Mouse (Mus musculus) neural tube, embryonic 11.5 days (tissue): ENCODE results near the gene Lyrm4. TPM values are rescaled to one million over a fixed set of nuclear protein-coding genes. Genes with fewer than 3 reads are reported as not detected.
A peak's percentile ranks its signal among the peaks of the same experiment; 100 is the strongest.

Experiments used
- ATAC-seq: fragments of 200-750 bp; cut with Nextera tagmentation; 2 replicates; pipeline ENCODE4 v1.8.0; 2017; ENCODE audit warnings: moderate number of reproducible peaks, mild to moderate bottlenecking, moderate TSS enrichment, moderate library complexity; ENCODE audit not compliant: insufficient read depth, low FRiP score, low TSS enrichment
- DNase-seq: peaks from one replicate; pipeline ENCODE4 v3.0.0-alpha.2; 2015; ENCODE audit warnings: low spot score
- H3K27ac ChIP-seq: fragments of 300-500 bp; sonication (generic); 2 replicates; pipeline ENCODE4 v1.5.1; 2014; ENCODE audit warnings: low read depth, mild to moderate bottlenecking, low read length
- H3K27me3 ChIP-seq: fragments of 300-500 bp; sonication (generic); 2 replicates; pipeline ENCODE4 v1.6.1; 2014; ENCODE audit warnings: mild to moderate bottlenecking, low read length, mixed read lengths; ENCODE audit not compliant: control insufficient read depth, insufficient read depth
- H3K36me3 ChIP-seq: fragments of 300-500 bp; sonication (generic); 2 replicates; pipeline ENCODE4 v1.6.1; 2014; ENCODE audit warnings: mild to moderate bottlenecking, low read length, moderate library complexity, mixed read lengths; ENCODE audit not compliant: control insufficient read depth, insufficient read depth
- H3K4me1 ChIP-seq: fragments of 300-500 bp; sonication (generic); 2 replicates; pipeline ENCODE4 v1.6.1; 2014; ENCODE audit warnings: low read length, mixed read lengths; ENCODE audit not compliant: control insufficient read depth, insufficient read depth
- H3K4me2 ChIP-seq: fragments of 300-500 bp; sonication (generic); 2 replicates; pipeline ENCODE4 v1.6.1; 2014; ENCODE audit warnings: low read depth, mild to moderate bottlenecking, moderate library complexity
- H3K4me3 ChIP-seq: fragments of 300-500 bp; sonication (generic); 2 replicates; pipeline ENCODE4 v1.5.1; 2014; ENCODE audit warnings: low read depth, low read length
- H3K9ac ChIP-seq: fragments of 300-500 bp; sonication (generic); 2 replicates; pipeline ENCODE4 v1.6.1; 2014; ENCODE audit warnings: mild to moderate bottlenecking, low read length
- H3K9me3 ChIP-seq: fragments of 300-500 bp; sonication (generic); 2 replicates; pipeline ENCODE4 v1.6.1; 2016; ENCODE audit warnings: low read length; ENCODE audit not compliant: control insufficient read depth
- WGBS: fragments of 180-500 bp; shearing (Covaris S2); extraction: QIAGEN DNeasy Blood & Tissue Kit; methylation state at CpG from one replicate; pipeline ENCODE4 v1.1.7; 2014; 5-methylcytosine and 5-hydroxymethylcytosine counted together
- polyA plus RNA-seq: library from polyadenylated mRNA; unstranded; fragments of >200 nt; fragmentation: Nextera tagmentation; extraction: Ambion mirVana; gene quantifications from 2 replicates; pipeline ENCODE4 v1.2.1, GENCODE M21; 2014

The Lyrm4 gene
- polyA plus RNA-seq, 1 experiment from 2014 or later = 21.7 TPM

DNA sequence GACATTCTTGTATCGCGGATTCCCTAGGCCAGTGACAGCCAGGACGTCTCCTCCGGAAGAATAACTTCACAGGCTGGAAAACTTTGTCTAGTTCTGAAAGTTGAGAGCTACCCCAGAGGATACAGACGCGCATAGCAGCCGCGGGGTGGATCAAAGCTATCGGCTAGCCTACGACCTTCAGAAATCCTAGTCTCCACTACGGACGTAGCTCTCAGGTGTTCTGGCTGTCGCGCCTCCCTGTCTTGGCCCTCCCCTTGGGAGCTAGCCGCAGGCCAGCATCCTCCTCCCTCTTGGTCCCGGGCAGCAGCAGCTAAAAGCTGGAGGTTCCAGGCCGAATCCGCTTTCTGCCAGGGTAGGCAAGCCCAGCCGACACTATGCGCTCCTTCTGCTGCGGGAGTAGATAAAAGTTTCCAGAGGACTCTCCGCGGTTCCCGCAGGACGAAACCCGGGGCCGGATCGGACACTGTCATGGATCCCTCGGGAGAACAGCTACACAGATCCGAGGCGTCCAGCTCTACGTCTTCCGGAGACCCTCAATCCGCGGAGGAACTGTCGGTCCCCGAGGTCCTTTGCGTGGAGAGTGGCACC lies 149.1 kb downstream of the Lyrm4 start:
- H3K27me3 ChIP-seq = peaks cover 21% of the 10 kb centered on the region
- DNase-seq = peak; percentile 57

DNA sequence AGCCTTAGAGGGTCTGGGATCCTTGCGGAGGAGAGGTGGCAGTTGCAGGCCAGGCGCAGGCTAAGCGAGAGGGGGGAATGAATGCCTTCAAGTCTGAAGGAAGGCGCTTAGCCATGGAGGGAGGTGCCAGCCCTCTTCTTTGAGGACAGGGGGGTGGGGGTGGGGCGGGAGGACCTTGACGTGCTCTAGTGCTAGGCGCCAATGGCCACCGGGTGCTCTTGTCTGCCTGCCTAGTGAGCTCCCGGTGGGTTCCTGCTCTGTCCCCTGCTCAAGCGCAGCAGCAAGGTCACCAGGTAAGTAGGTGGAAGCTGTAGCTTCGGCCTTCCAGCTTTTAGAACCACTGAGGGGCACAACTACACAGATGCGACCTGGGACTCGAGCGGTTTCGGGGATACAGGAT lies 149.6 kb downstream of the Lyrm4 start:
- Histone ChIP-seq H3K4me2 (peak overlapping the region; percentile 88), H3K4me3 (peak overlapping the region; percentile 48), H3K36me3 (no peaks in the 10 kb centered on the region), H3K27me3 (peaks cover 21% of the 10 kb centered on the region), H3K9me3 (no peaks in the 10 kb centered on the region), H3K4me1 (no peaks in the 10 kb centered on the region; the same call in 1 of the 2 replicates), H3K9ac (peak overlapping the region; percentile 59; the same call in 1 of the 2 replicates), H3K27ac (no peak overlapping the region)
- 1% methylated on average over 13 of the region's 15 CpGs for WGBS
- DNase-seq = peak; percentile 23
- peak; percentile 25; the same call in 1 of the 2 replicates for ATAC-seq

More for the DNA sequence above, 149.1 kb downstream of the Lyrm4 start:
- no peak overlapping the region for H3K27ac ChIP-seq
- no peaks in the 10 kb centered on the region for H3K9me3 ChIP-seq
- peak overlapping the region; percentile 59 for H3K9ac ChIP-seq
- under 1% methylated on average over 38 of the region's 38 CpGs for WGBS
- no peaks in the 10 kb centered on the region for H3K36me3 ChIP-seq
- peak; percentile 63 for ATAC-seq
- H3K4me3 ChIP-seq = peak overlapping the region; percentile 48
- H3K4me1 ChIP-seq = no peaks in the 10 kb centered on the region; the same call in 1 of the 2 replicates
- peak overlapping the region; percentile 88 for H3K4me2 ChIP-seq

DNA sequence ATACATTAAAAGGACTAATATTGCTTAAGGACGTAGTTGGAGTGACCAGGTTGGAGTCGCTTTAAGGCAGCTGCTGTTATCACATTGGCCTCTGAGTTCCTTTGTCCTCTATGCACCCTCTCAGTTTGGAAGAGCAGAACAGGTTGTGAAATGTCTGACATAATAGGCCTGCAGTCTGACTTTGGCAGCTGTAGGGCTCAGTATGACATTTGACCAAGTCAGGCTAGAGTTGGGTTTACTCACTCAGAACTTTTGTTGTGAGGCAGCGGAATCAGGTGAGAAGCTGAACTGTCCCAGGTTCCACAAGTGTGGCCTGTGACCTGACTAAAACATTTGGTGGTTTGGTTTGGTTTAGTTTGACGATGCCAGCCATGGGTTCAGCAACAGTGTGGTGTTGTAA lies 153.7 kb downstream of the Lyrm4 start:
- DNase-seq = no peak
- Histone ChIP-seq H3K4me2 (no peak overlapping the region), H3K36me3 (no peaks in the 10 kb centered on the region), H3K9me3 (no peaks in the 10 kb centered on the region), H3K27me3 (peaks cover 8% of the 10 kb centered on the region; the same call in 1 of the 2 replicates), H3K9ac (no peak overlapping the region), H3K4me1 (no peaks in the 10 kb centered on the region; the same call in 1 of the 2 replicates), H3K4me3 (no peak overlapping the region), H3K27ac (no peak overlapping the region)
- ATAC-seq = no peak
- WGBS = 94% methylated on average over 4 of the region's 4 CpGs

DNA sequence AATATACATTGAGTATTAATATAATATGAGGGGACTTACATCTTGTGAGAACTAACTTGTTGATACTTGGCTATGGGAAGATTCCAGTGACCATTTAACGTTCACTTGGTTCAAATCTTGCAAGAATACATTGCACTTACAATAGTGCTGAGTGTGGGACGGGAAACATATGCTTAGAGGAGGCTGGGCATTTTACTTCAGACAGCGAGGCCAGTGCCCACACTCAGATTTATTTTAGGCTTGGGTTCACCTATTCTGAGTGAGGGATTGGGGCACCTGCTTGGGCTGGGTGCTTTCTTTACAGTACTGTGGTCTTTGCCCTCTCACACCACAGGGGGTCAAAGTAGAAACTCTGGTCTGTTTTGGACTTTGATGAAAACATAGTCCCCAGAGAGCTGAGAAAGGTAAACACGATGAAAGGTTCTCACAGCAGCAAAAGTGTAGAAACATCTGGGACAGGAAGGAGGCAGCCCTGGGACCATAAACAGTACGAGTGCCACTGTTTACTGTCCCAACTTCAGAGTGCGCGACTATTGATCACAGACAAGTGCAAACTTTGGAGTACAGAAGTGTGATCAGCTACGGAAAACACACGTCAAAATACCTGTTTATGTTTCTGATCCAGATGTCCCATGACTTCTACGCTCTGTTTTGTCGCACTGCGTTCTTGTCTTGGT lies 157.8 kb downstream of the Lyrm4 start:
- WGBS = 64% methylated on average over 12 of the region's 12 CpGs
- DNase-seq = no peak
- no peak overlapping the region for H3K27ac ChIP-seq

DNA sequence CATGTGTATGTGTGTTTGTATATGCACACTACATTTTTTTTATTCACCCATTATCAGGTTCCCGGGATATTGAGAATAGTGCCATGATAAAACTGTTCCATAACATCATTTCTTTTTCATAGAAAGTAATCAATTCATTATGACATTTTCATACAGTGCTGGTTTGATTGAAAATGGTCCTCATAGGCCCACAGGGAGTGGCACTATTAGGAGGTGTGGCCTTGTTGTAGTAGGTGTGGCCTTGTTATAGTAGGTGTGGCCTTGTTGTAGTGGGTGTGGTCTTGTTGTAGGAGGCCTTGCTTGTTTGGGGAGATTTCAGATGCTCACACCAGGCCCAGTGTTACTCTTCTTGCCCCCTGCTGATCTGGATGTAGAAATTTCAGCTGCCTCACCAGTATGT lies 158.8 kb downstream of the Lyrm4 start, which contains the start of gene Ppp1r3g:
Gene Ppp1r3g (plus strand): TSS at position 301 of the 400 bp plus-strand sequence.
- Histone ChIP-seq H3K9me3 (no peaks in the 10 kb centered on the region), H3K4me1 (no peaks in the 10 kb centered on the region), H3K4me2 (no peak within 1 kb of the TSS), H3K36me3 (no peaks in the 10 kb centered on the region), H3K4me3 (no peak within 1 kb of the TSS), H3K27me3 (no peaks in the 10 kb centered on the region), H3K9ac (no peak within 1 kb of the TSS), H3K27ac (no peak within 1 kb of the TSS)
- DNase-seq (no peak), ATAC-seq (no peak)
- 96% methylated on average over 1 of the region's 1 CpGs for WGBS

More for the DNA sequence above, 157.8 kb downstream of the Lyrm4 start:
- H3K4me1 ChIP-seq = no peaks in the 10 kb centered on the region
- H3K9me3 ChIP-seq = no peaks in the 10 kb centered on the region
- H3K36me3 ChIP-seq = no peaks in the 10 kb centered on the region
- no peak overlapping the region for H3K4me3 ChIP-seq
- H3K4me2 ChIP-seq = no peak overlapping the region
- no peak overlapping the region for H3K9ac ChIP-seq
- no peak for ATAC-seq
- no peaks in the 10 kb centered on the region for H3K27me3 ChIP-seq

DNA sequence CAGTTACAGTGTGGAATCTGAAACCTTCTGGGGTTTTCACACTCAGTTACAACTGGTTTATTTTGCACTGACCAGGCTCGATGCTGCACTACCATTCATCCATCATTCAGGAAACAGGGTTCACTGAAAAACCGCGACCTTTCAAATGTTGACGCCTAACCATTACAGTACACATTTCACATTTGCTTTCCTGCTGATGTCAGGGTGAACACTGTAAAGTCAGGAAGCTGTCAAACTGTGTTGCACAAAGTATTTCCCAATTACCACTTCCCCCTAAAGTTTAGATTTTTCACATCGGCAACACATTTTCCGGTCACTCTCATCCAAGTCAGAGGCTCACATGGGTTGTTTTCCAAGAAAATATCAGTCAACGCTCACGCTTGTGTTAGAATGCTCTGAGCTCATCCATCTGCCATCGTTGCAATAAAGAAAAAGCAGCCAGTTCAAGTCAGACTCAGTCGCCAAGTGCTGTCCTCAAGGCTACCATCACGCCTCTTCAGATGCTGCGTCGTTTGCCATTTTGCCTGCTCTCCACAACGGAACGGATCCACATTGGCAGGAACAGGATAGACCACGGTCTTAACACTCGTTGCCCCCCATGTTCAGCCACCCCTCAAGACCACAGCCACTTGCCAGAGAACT lies 167.4 kb downstream of the Lyrm4 start:
- Histone ChIP-seq H3K4me1 (no peaks in the 10 kb centered on the region), H3K4me3 (no peak overlapping the region), H3K27me3 (no peaks in the 10 kb centered on the region), H3K4me2 (no peak overlapping the region), H3K27ac (no peak overlapping the region), H3K9me3 (no peaks in the 10 kb centered on the region), H3K36me3 (no peaks in the 10 kb centered on the region), H3K9ac (no peak overlapping the region)
- WGBS = 76% methylated on average over 17 of the region's 17 CpGs
- DNase-seq = peak; percentile 24
- ATAC-seq = no peak

DNA sequence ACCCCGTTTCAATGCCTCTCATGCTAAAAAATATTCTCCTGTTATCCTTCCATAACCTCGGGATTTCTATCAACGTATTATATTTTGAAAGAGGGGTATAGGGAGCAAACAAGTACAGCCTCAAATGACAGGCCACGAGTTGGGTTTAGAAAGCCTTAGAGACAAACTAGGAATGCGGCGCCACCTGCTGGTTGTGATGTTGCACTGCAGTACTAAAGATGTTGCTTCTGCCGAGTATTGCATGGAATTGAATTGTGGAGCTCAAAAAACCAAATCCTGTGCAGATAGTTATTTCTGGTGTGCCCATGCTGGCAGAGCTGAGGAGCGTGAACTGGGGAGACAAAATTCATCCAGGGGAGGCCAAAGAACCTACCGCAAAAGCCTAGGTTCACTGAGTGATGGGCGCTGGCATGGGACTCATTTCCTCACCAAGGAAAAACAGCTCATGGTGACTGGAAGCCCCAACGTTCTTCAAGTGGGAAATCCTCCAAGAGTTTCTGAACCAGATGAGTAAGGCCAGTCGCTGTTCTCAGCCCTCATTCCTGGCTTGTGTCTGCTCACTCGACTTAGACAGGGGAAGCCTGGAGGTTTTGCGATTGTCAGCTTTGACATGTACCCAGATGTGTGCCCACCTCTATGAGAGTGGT lies 169.8 kb downstream of the Lyrm4 start:
- DNase-seq (peak; percentile 67), ATAC-seq (no peak)
- H3K9ac ChIP-seq = no peak overlapping the region
- no peaks in the 10 kb centered on the region for H3K9me3 ChIP-seq
- H3K4me1 ChIP-seq = no peaks in the 10 kb centered on the region
- H3K4me3 ChIP-seq = no peak overlapping the region
- H3K36me3 ChIP-seq = no peaks in the 10 kb centered on the region
- no peak overlapping the region for H3K27ac ChIP-seq
- 24% methylated on average over 14 of the region's 14 CpGs for WGBS
- no peak overlapping the region for H3K4me2 ChIP-seq
- no peaks in the 10 kb centered on the region for H3K27me3 ChIP-seq

DNA sequence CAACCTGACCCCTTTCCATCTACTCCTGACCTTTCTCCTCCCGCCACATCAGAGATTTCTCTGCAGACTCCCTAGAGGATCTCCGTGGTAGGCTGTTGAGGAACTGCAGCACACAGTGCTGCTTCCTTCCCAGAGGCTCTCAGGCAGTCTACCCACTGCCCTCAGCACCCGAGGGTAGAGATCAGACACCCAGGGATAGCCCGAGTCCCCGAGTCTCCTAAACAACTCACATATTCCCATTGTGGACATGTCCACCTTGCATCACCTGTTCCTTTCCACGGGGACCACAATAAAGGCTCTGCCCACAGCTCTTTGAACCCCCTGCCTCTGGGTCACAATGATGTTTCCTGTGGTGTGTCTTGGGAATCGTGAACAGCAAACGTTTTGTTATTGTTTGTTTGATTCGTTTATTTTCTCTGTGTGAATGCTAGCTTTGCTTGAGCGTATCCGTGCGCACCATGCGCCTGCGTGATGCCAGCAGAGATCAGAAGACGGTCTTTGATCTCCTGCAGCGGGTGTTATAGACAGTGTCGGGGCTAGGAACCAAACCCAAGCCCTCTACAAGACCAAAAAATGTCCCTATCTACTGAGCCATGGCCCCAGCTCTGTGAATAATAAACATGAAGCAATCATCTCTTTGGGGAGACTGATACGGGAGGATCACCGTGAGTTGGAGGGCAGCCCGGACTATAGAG lies 170.5 kb downstream of the Lyrm4 start:
- no peaks in the 10 kb centered on the region for H3K4me1 ChIP-seq
- no peak overlapping the region for H3K9ac ChIP-seq
- ATAC-seq (no peak), DNase-seq (no peak)
- no peaks in the 10 kb centered on the region for H3K36me3 ChIP-seq
- WGBS = 71% methylated on average over 20 of the region's 20 CpGs
- H3K4me3 ChIP-seq = no peak overlapping the region
- H3K4me2 ChIP-seq = no peak overlapping the region
- H3K9me3 ChIP-seq = no peaks in the 10 kb centered on the region
- no peak overlapping the region for H3K27ac ChIP-seq
- no peaks in the 10 kb centered on the region for H3K27me3 ChIP-seq
